ENCODE assay signal across 9 mouse cellular contexts in genomic region chr10:78540943-78541342, GRCm38 (mm10). TPM values are rescaled to one million over a fixed set of nuclear protein-coding genes. Genes with fewer than 3 reads are reported as not detected.
A peak's percentile ranks its signal among the peaks of the same experiment; 100 is the strongest.
DNase-seq lines count a peak whose midpoint lies in the region; ATAC-seq lines count a peak whose summit lies in the region.
"Had no signal": no experiment of that assay in that cellular context is flagged by ENCODE, and none has a peak within 500 bp of the region (broad histone marks: within the 10 kb centered on the region; RNA-seq: fewer than 3 reads in every experiment).

No protein-coding gene starts in this region.

- 59% methylated on average over 2 of the region's 2 CpGs for WGBS in heart, embryonic 11.5 days (ENCODE audit: insufficient replicate concordance)
- 69% methylated on average over 2 of the region's 2 CpGs for whole genome bisulfite sequencing in limb, embryonic 10.5 days

- no peaks in the 10 kb centered on the region for H3K4me1 ChIP-seq in heart, embryonic 11.5 days (ENCODE audit: control insufficient read depth, insufficient read depth, low read length)
- no peaks in the 10 kb centered on the region for H3K4me1 ChIP-seq in limb, embryonic 10.5 days

- no peak overlapping the region for H3K27ac ChIP-seq in heart, embryonic 11.5 days (ENCODE audit: low read depth, low read length)
- H3K27ac ChIP-seq in limb, embryonic 10.5 days: no peak overlapping the region

- H3K36me3 ChIP-seq in heart, embryonic 11.5 days (ENCODE audit: control insufficient read depth, insufficient read depth, low read length): no peaks in the 10 kb centered on the region
- no peaks in the 10 kb centered on the region for H3K36me3 ChIP-seq in limb, embryonic 10.5 days

- no peak for ATAC-seq in heart, embryonic 11.5 days (replicated peaks; ENCODE audit: insufficient number of reproducible peaks, low FRiP score, low TSS enrichment)
- no peak for ATAC-seq in monocyte, adult 5-6 weeks (replicated peaks; ENCODE audit: insufficient number of reproducible peaks, low FRiP score, low TSS enrichment, poor library complexity, severe bottlenecking)

- H3K9ac ChIP-seq in heart, embryonic 11.5 days (ENCODE audit: low read depth, low read length): no peak overlapping the region

- H3K4me3 ChIP-seq in heart, embryonic 11.5 days (ENCODE audit: low read depth, low read length): no peak overlapping the region
- no peak overlapping the region for H3K4me3 ChIP-seq in limb, embryonic 10.5 days

- H3K9me3 ChIP-seq in heart, embryonic 11.5 days (replicated peaks; ENCODE audit: control insufficient read depth, low read length): no peaks in the 10 kb centered on the region
- no peaks in the 10 kb centered on the region for H3K9me3 ChIP-seq in limb, embryonic 10.5 days (replicated peaks)

- DNase-seq in heart, adult 18-20 months: peak; percentile 28 to 63
- DNase-seq in A20 (ENCODE audit: low read depth, low spot score): peak; percentile 23
- DNase-seq in adipocyte (ENCODE audit: low spot score): peak; percentile 59
- peak; percentile 11 for DNase-seq in heart, adult 8-10 months (ENCODE audit: low spot score)
- peak; percentile 64 for DNase-seq in lung, postnatal 10 days
- DNase-seq in limb, embryonic 10.5 days (ENCODE audit: low spot score): no peak

- no peak overlapping the region for H3K4me2 ChIP-seq in heart, embryonic 11.5 days

- no peaks in the 10 kb centered on the region for H3K27me3 ChIP-seq in heart, embryonic 11.5 days (ENCODE audit: control insufficient read depth, insufficient read depth, low read length)
- no peaks in the 10 kb centered on the region for H3K27me3 ChIP-seq in limb, embryonic 10.5 days (ENCODE audit: low read depth, poor library complexity, severe bottlenecking)

RNA-seq across cellular contexts. Expression of gene Olfr1358, which starts 23.7 kb away (rescaled TPM):
- not detected for total RNA-seq in heart, adult 18-20 months (2021)
- not detected in 2 replicates for polyA plus RNA-seq in heart, embryonic 11.5 days (2014; fragmentation: Nextera tagmentation; extraction: Ambion mirVana)
- total RNA-seq in heart, adult 8-10 months (2022): not detected
- not detected in 2 replicates for polyA plus RNA-seq in limb, embryonic 10.5 days (2016; fragmentation: Nextera tagmentation; extraction: Ambion mirVana)
- total RNA-seq in monocyte, adult 5-6 weeks (2017): not detected in 3 replicates
- polyA plus RNA-seq: intestine, embryonic 14.5 days had no signal

RNA-seq across cellular contexts. Expression of gene Ilvbl, which starts 33.2 kb away (rescaled TPM):
- total RNA-seq in heart, adult 18-20 months (2021): 10 to 100 TPM; 31.6 to 40.5 TPM
- 29.8 and 38.0 TPM in 2 replicates for polyA plus RNA-seq in heart, embryonic 11.5 days (2014; fragmentation: Nextera tagmentation; extraction: Ambion mirVana)
- 10 to 100 TPM; 37.2 to 42.0 (median 39.7) TPM for total RNA-seq in heart, adult 8-10 months (2022)
- polyA plus RNA-seq in limb, embryonic 10.5 days (2016; fragmentation: Nextera tagmentation; extraction: Ambion mirVana): 27.2 and 38.8 TPM in 2 replicates
- total RNA-seq in monocyte, adult 5-6 weeks (2017): 26.1 to 44.1 TPM (median 30.4 TPM) in 3 replicates

RNA-seq across cellular contexts. Expression of gene Syde1, which starts 50.8 kb away (rescaled TPM):
- 10 to 100 TPM; 11.0 to 11.5 TPM for total RNA-seq in heart, adult 18-20 months (2021)
- 15.7 and 17.9 TPM in 2 replicates for polyA plus RNA-seq in heart, embryonic 11.5 days (2014; fragmentation: Nextera tagmentation; extraction: Ambion mirVana)
- 10 to 100 TPM; 10.5 to 13.2 (median 12.2) TPM for total RNA-seq in heart, adult 8-10 months (2022)
- 15.7 and 19.7 TPM in 2 replicates for polyA plus RNA-seq in limb, embryonic 10.5 days (2016; fragmentation: Nextera tagmentation; extraction: Ambion mirVana)
- total RNA-seq in monocyte, adult 5-6 weeks (2017): 0.32 to 0.48 TPM in 2 of 3 replicates, not detected in the other
